Mouse (Mus musculus): ENCODE data around the gene Cubn. TPM values are rescaled to one million over a fixed set of nuclear protein-coding genes. Genes with fewer than 3 reads are reported as not detected.

Cubn gene
- polyA plus RNA-seq, 1 experiment from 2014 or later = 0.22 TPM

DNA sequence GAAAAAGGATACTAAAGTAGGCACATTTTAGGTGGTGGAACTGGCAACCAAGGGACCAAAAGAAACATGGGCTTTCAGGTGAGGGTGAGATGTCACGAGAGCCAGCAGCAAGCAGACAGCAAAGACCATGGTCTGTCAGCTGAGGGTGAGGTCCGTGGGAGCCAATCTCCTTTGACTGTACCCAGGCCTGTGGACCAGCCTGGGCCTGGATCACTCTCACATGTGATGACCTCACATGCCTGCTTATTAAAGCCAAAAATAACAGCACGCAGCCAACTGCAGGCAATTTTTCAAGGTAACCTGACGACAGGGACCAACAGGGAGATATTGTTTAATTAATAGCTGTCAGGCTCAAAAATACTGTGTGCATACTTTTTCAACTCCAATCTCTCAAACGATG lies 255.9 kb downstream of the Cubn start:
- no peak overlapping the region for H3K9ac ChIP-seq
- no peak overlapping the region for H3K4me3 ChIP-seq
- H3K27me3 ChIP-seq = no peaks in the 10 kb centered on the region
- no peaks in the 10 kb centered on the region for H3K36me3 ChIP-seq
- no peak overlapping the region for H3K27ac ChIP-seq
- peak; percentile 29; the same call in 1 of the 2 replicates for ATAC-seq (ENCODE audit: low FRiP score)
- peaks cover 21% of the 10 kb centered on the region for H3K4me1 ChIP-seq (replicated peaks)
- no peaks in the 10 kb centered on the region for H3K9me3 ChIP-seq
- no peak overlapping the region for H3K4me2 ChIP-seq
- 73% methylated on average over 5 of the region's 5 CpGs for WGBS

DNA sequence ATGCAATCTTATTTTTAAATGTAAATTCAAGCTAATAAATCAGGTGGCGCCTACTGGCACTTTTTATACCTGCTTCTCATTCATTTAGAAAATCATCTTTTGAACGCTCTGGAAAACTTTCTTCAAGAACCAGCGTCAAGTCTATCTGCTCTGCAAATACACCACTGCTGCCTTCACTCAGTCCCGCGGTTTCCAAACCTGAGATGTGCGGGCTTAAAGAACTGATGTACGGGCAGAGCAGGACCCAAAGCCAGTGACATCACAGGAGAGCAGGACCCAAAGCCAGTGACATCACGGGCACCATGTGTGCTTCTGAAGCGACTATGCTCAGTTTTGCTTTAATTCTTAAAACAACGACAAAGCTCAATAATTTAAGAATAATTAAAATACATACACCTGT lies 256.8 kb downstream of the Cubn start:
- Histone ChIP-seq H3K4me3 (no peak overlapping the region), H3K27ac (no peak overlapping the region), H3K4me1 (replicated peaks) (peaks cover 17% of the 10 kb centered on the region), H3K9ac (no peak overlapping the region), H3K9me3 (no peaks in the 10 kb centered on the region), H3K27me3 (no peaks in the 10 kb centered on the region), H3K4me2 (no peak overlapping the region), H3K36me3 (no peaks in the 10 kb centered on the region)
- 89% methylated on average over 10 of the region's 10 CpGs for WGBS
- ATAC-seq (ENCODE audit: low FRiP score) = no peak

DNA sequence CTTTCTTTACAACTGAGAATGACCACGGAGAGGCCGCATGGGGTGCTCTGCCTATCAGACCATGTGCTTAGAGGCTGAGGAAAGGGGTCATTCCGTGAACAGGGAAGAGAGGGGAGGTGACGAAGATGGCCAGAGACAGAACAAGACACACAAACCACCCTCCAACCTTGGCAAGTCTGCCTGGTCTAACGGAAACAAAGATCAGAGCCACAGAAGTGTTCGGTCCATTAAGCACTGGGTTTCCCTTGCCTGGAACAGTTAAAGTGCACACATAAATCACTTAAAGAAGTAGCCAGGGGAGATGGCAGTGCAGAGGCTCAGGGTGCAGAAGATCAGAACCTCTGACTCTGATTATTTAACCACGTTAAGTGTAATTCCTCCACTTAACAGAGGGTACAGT lies 257.7 kb downstream of the Cubn start:
- H3K36me3 ChIP-seq = no peaks in the 10 kb centered on the region
- no peak overlapping the region for H3K4me3 ChIP-seq
- H3K9me3 ChIP-seq = no peaks in the 10 kb centered on the region
- H3K27ac ChIP-seq = no peak overlapping the region
- peaks cover 17% of the 10 kb centered on the region for H3K4me1 ChIP-seq (replicated peaks)
- 40% methylated on average over 7 of the region's 7 CpGs for WGBS
- no peak overlapping the region for H3K9ac ChIP-seq
- H3K4me2 ChIP-seq = no peak overlapping the region
- H3K27me3 ChIP-seq = no peaks in the 10 kb centered on the region
- peak; percentile 17; the same call in 1 of the 2 replicates for ATAC-seq (ENCODE audit: low FRiP score)

DNA sequence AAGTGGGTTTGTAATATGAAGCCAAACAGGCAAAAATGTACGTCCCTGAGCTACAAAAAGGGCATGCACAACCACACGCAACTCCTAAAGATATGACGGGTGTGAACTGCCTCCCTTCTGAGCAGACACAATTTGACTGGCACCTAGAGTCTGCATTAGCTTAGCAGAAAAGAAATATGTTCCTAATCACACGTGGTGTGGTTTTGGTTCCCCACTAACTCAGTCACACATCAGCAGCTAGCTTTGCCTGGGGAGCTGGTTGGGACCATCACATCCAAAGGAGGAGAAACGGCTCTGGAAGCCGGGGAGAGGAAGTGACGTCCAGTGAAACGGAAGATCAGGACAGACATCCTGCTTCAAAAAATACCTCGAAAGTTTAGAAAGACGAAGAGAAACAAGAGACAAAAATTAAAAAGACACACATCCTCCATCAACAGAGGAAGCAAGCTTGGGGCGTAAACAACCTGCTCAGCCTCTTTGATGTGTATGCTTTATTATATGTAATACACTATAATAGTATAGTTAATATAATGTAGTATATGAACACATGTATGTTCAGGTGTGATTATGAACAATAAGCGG lies 258.3 kb downstream of the Cubn start:
- no peak for ATAC-seq (ENCODE audit: low FRiP score)
- 84% methylated on average over 12 of the region's 12 CpGs for WGBS
- H3K27me3 ChIP-seq = no peaks in the 10 kb centered on the region
- H3K4me1 ChIP-seq (replicated peaks) = peaks cover 17% of the 10 kb centered on the region
- H3K9me3 ChIP-seq = no peaks in the 10 kb centered on the region
- no peak overlapping the region for H3K9ac ChIP-seq
- no peaks in the 10 kb centered on the region for H3K36me3 ChIP-seq
- H3K4me2 ChIP-seq = no peak overlapping the region
- no peak overlapping the region for H3K4me3 ChIP-seq
- no peak overlapping the region for H3K27ac ChIP-seq

DNA sequence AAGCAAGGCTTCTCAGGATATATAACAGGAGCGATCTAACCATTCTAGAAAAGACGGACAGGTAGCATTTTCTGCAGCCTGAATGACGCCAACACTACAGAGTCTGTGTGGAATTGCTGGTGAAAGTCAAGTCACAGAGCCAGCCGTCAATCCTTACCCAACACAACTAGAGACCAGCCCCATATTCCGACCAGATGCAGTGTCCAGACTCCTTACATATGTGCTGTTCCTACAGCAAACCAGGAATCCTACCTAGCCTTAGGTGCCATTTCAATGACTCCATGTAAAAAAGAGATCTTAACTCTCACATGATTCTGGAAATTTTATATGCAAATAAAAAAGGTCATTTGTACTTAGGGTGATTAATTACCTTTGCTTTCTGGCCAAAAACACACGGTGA lies 259.3 kb downstream of the Cubn start:
- Histone ChIP-seq H3K4me2 (no peak overlapping the region), H3K4me1 (replicated peaks) (peaks cover 17% of the 10 kb centered on the region), H3K9ac (no peak overlapping the region), H3K27ac (no peak overlapping the region), H3K27me3 (no peaks in the 10 kb centered on the region), H3K4me3 (no peak overlapping the region), H3K36me3 (no peaks in the 10 kb centered on the region), H3K9me3 (no peaks in the 10 kb centered on the region)
- no peak for ATAC-seq (ENCODE audit: low FRiP score)
- 86% methylated on average over 6 of the region's 6 CpGs for WGBS

DNA sequence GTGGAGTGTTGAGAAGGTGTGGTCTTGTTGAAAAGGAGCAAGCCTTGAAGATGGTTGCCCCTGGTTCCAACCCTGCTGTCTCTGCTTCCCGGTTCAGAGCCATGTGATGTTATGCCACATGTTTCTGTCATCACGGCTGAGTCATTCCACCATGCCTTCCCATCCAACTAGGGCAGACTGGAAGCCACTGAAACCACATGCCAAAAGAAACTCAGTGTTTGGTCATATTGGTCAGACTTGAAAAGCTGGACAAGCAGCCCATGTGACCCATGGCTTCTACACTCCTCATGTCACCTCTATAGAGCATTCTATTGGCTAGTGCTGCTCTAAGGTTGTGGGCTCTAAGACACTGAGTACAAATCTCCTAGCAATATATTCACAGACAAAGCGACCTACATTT lies 261.9 kb downstream of the Cubn start:
- Histone ChIP-seq H3K27ac (no peak overlapping the region), H3K4me3 (no peak overlapping the region), H3K4me1 (replicated peaks) (peaks cover 6% of the 10 kb centered on the region), H3K27me3 (no peaks in the 10 kb centered on the region), H3K4me2 (no peak overlapping the region), H3K9ac (no peak overlapping the region), H3K36me3 (no peaks in the 10 kb centered on the region), H3K9me3 (no peaks in the 10 kb centered on the region)
- no peak for ATAC-seq (ENCODE audit: low FRiP score)
- WGBS = 91% methylated on average over 3 of the region's 3 CpGs

Other genes starting within 250 kb of the Cubn start
- 66.9 and 68.4 TPM in 2 replicates for gene Rsu1, start 220.4 kb downstream of the Cubn start, polyA plus RNA-seq (2015; fragmentation: Nextera tagmentation; extraction: Ambion mirVana)
- 7.8 and 9.7 TPM in 2 replicates for gene Trdmt1, start 52.9 kb upstream of the Cubn start, polyA plus RNA-seq (2015; fragmentation: Nextera tagmentation; extraction: Ambion mirVana)
- gene Vim, start 82.1 kb upstream of the Cubn start, polyA plus RNA-seq (2015; fragmentation: Nextera tagmentation; extraction: Ambion mirVana) = 727 and 758 TPM in 2 replicates

Data from hindbrain, embryonic 13.5 days (tissue).